22 mouse cellular contexts compared by ENCODE assay signal in the genomic region with DNA sequence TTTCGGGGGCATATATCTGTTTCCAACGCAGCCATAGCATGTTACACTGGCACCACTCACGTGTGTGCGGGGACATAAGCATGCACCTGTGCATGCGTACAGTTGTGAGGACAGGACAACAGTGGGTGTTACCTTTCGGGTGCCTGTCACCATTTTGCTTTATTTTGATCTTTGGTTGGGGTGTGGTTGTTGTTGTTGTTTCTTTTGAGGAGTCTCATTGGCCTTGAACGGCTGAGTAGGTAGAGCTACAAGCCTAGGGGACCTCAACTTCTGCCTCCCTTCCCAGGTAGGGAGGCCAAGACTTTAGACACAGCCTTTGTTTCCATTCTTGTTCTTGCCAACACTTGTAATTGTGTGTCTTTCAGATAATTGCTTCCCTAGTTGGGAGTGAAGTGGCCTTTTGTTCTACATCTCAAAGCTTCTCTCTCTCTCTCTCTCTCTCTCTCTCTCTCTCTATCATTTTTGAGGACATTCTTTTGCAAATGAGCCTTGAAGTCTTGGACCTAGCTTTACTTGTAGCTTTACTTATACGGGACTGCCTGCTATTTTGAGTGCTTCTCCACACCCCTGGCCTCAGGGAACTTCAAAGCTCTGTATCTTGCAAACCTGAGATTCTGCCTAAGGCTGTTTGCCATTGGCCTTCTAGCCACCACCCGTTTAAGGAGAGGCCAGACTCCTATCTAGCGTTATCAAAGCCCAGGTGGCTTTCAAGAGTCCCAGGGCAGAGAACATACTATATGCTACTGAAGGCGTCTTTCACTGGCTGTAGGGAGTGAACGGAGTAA. TPM values are rescaled to one million over a fixed set of nuclear protein-coding genes. Genes with fewer than 3 reads are reported as not detected.
DNase-seq lines count a peak whose midpoint lies in the region; ATAC-seq and TF ChIP-seq lines count a peak whose summit lies in the region.
"Had no signal": no experiment of that assay in that cellular context is flagged by ENCODE, and none has a peak within 500 bp of the region (broad histone marks: within the 10 kb centered on the region; RNA-seq: fewer than 3 reads in every experiment).

No protein-coding gene starts in this region.

- H3K4me3 ChIP-seq in heart, embryonic 12.5 days = no peak overlapping the region
- H3K4me3 ChIP-seq in layer of hippocampus, adult 2 months = no peak overlapping the region
- no peak overlapping the region for H3K4me3 ChIP-seq in stomach, embryonic 16.5 days (replicated peaks; ENCODE audit: low read length)
- no peak overlapping the region for H3K4me3 ChIP-seq in stomach, postnatal 0 days (ENCODE audit: low read depth, low read length)

- no peak overlapping the region for H3K9ac ChIP-seq in heart, embryonic 12.5 days
- H3K9ac ChIP-seq in stomach, embryonic 16.5 days (ENCODE audit: low read length) = no peak overlapping the region
- H3K9ac ChIP-seq in stomach, postnatal 0 days (ENCODE audit: low read length) = no peak overlapping the region
- H3K9ac ChIP-seq: forebrain, embryonic 13.5 days; liver, embryonic 12.5 days; lung, embryonic 14.5 days had no signal

- H3K4me2 ChIP-seq in heart, embryonic 12.5 days = peak overlapping the region; percentile 89; the same call in 1 of the 2 replicates
- 0 out of 2 replicates have a peak overlapping the region, but pooled peaks have one; percentile 89 for H3K4me2 ChIP-seq in stomach, embryonic 16.5 days (ENCODE audit: low read depth, low read length)
- H3K4me2 ChIP-seq in stomach, postnatal 0 days (replicated peaks; ENCODE audit: low read depth) = no peak overlapping the region; the same call in 1 of the 2 replicates

- peaks cover 13% of the 10 kb centered on the region for H3K4me1 ChIP-seq in heart, embryonic 12.5 days (replicated peaks)
- H3K4me1 ChIP-seq in stomach, embryonic 16.5 days (ENCODE audit: control insufficient read depth, insufficient read depth, low read length) = 0 out of 2 replicates have a peak, but pooled peaks cover 5% of the 10 kb centered on the region
- no peaks in the 10 kb centered on the region for H3K4me1 ChIP-seq in stomach, postnatal 0 days (replicated peaks; ENCODE audit: control insufficient read depth, insufficient read depth)

- DNase-seq in heart, postnatal 10 days = no peak
- no peak for DNase-seq in layer of hippocampus, adult 2 months (ENCODE audit: low spot score in 2 of 2)
- no peak for DNase-seq in layer of hippocampus, postnatal 36 days
- no peak for DNase-seq in stomach, postnatal 0 days (ENCODE audit: low spot score)
- DNase-seq in right cerebral cortex, postnatal 10 days (ENCODE audit: low spot score in 2 of 2) = no peak
- DNase-seq: B cell, adult 2 months; heart, postnatal 4 days; kidney, postnatal 4 days; lung, embryonic 14.5 days; right cerebral cortex, postnatal 4 days; thymus, postnatal 4 days had no signal

- no peak for ATAC-seq in heart, embryonic 12.5 days (ENCODE audit: insufficient number of reproducible peaks, low FRiP score)
- no peak for ATAC-seq in stomach, embryonic 16.5 days (ENCODE audit: insufficient read depth, low FRiP score)
- ATAC-seq in stomach, postnatal 0 days (ENCODE audit: low FRiP score, low TSS enrichment) = no peak
- ATAC-seq: forebrain, embryonic 13.5 days; inflammation-experienced regulatory T-cells, adult 6 months; liver, embryonic 12.5 days had no signal

- peaks cover 24% of the 10 kb centered on the region for H3K27me3 ChIP-seq in heart, embryonic 12.5 days (replicated peaks)
- peaks cover 8% of the 10 kb centered on the region; the same call in 1 of the 2 replicates for H3K27me3 ChIP-seq in stomach, embryonic 16.5 days (ENCODE audit: control insufficient read depth, insufficient read depth, low read length)
- H3K27me3 ChIP-seq in stomach, postnatal 0 days (ENCODE audit: control insufficient read depth, insufficient read depth, low read length) = no peaks in the 10 kb centered on the region

- no peak for TF ChIP-seq CTCF in layer of hippocampus, adult 2 months (conservative IDR thresholded peaks at IDR 0.05)
- TF ChIP-seq CTCF in stomach, postnatal 0 days (IDR thresholded peaks at IDR 0.05; ENCODE audit: low read depth) = no peak

- no peaks in the 10 kb centered on the region for H3K9me3 ChIP-seq in heart, embryonic 12.5 days (replicated peaks)
- H3K9me3 ChIP-seq in stomach, embryonic 16.5 days (replicated peaks; ENCODE audit: control insufficient read depth, low read length) = no peaks in the 10 kb centered on the region
- H3K9me3 ChIP-seq in stomach, postnatal 0 days (ENCODE audit: control insufficient read depth, low read length) = no peaks in the 10 kb centered on the region
- H3K9me3 ChIP-seq: forebrain, embryonic 13.5 days; liver, embryonic 12.5 days had no signal

- intact Hi-C loops in heart, postnatal 10 days (cut with DNase I) = loop anchor here (5.0 kb wide), 2 partner anchors 196 to 296 kb away; partner anchors contain the start of genes Cep70 and Pik3cb

- no peaks in the 10 kb centered on the region for H3K36me3 ChIP-seq in heart, embryonic 12.5 days
- no peaks in the 10 kb centered on the region for H3K36me3 ChIP-seq in stomach, embryonic 16.5 days (ENCODE audit: control insufficient read depth, insufficient read depth, low read length)
- H3K36me3 ChIP-seq in stomach, postnatal 0 days (ENCODE audit: control insufficient read depth, insufficient read depth, low read length) = no peaks in the 10 kb centered on the region
- H3K36me3 ChIP-seq: liver, embryonic 12.5 days had no signal

- no peak for TF ChIP-seq EP300 in stomach, postnatal 0 days (optimal IDR thresholded peaks at IDR 0.05)

- WGBS in heart, embryonic 12.5 days = 69% methylated on average over 12 of the region's 12 CpGs
- 70% methylated on average over 12 of the region's 12 CpGs for WGBS in stomach, embryonic 16.5 days
- WGBS in stomach, postnatal 0 days = 72% methylated on average over 12 of the region's 12 CpGs

- H3K27ac ChIP-seq in heart, embryonic 12.5 days (ENCODE audit: poor library complexity, severe bottlenecking) = no peak overlapping the region
- H3K27ac ChIP-seq in layer of hippocampus, adult 2 months = 0 out of 2 replicates have a peak overlapping the region, but pooled peaks have one; percentile 98
- H3K27ac ChIP-seq in stomach, embryonic 16.5 days (ENCODE audit: low read length) = no peak overlapping the region
- H3K27ac ChIP-seq in stomach, postnatal 0 days (replicated peaks) = no peak overlapping the region
- H3K27ac ChIP-seq: forebrain, embryonic 13.5 days; liver, embryonic 12.5 days had no signal

RNA-seq across cellular contexts. Expression of gene Mras, which starts 0.8 kb away (rescaled TPM):
- 8.1 and 8.6 TPM in 2 replicates for polyA plus RNA-seq in heart, embryonic 12.5 days (2016; fragmentation: Nextera tagmentation; extraction: Ambion mirVana)
- 10 to 100 TPM; 10.1 to 12.2 TPM for total RNA-seq in heart, postnatal 10 days (2021)
- total RNA-seq in layer of hippocampus, adult 2 months (2021) = 100 to 1,000 TPM; 138 to 141 TPM
- total RNA-seq in layer of hippocampus, postnatal 36 days (2021) = 100 to 1,000 TPM; 132 to 154 TPM
- polyA plus RNA-seq in stomach, embryonic 16.5 days (2015; fragmentation: Nextera tagmentation; extraction: Ambion mirVana) = 8.4 and 9.5 TPM in 2 replicates
- polyA plus RNA-seq in stomach, postnatal 0 days (2015; fragmentation: Nextera tagmentation; extraction: Ambion mirVana) = 5.9 and 10.2 TPM in 2 replicates

RNA-seq across cellular contexts. Expression of gene Nme9, which starts 13.3 kb away (rescaled TPM):
- not detected in 2 replicates for polyA plus RNA-seq in heart, embryonic 12.5 days (2016; fragmentation: Nextera tagmentation; extraction: Ambion mirVana)
- not detected for total RNA-seq in heart, postnatal 10 days (2021)
- under 1 TPM; 0.61 to 0.77 TPM for total RNA-seq in layer of hippocampus, adult 2 months (2021)
- total RNA-seq in layer of hippocampus, postnatal 36 days (2021) = under 1 TPM in 1 of 2 experiments, not detected in 1; 0.42 TPM
- polyA plus RNA-seq in stomach, embryonic 16.5 days (2015; fragmentation: Nextera tagmentation; extraction: Ambion mirVana) = 0.27 and 0.32 TPM in 2 replicates
- not detected in 2 replicates for polyA plus RNA-seq in stomach, postnatal 0 days (2015; fragmentation: Nextera tagmentation; extraction: Ambion mirVana)
- total RNA-seq: adrenal gland, postnatal 4 days; granulocyte monocyte progenitor cell, adult 5-6 weeks; heart, postnatal 4 days; left cerebral cortex, postnatal 36 days; megakaryocyte, adult 5-6 weeks had no signal
- polyA plus RNA-seq: inflammation-experienced regulatory T-cells, adult 6 months; kidney, embryonic 14.5 days; liver, embryonic 12.5 days; lung, embryonic 14.5 days; neural tube, embryonic 14.5 days had no signal

Comparison
In these comparisons a context has a peak if more than half of its experiments do, and no peak if none do; other contexts are left out.
1. RNA of gene Mras, which starts 0.8 kb away (total RNA-seq): 132 to 154 TPM in layer of hippocampus, postnatal 36 days and 138 to 141 TPM in layer of hippocampus, adult 2 months; 10.1 to 12.2 TPM in heart, postnatal 10 days; every median in the first group is over 10 times any median in the second.